Mouse (Mus musculus): Measurements from ENCODE around the gene Foxl1.

GRCm38 (mm10) chr8:121156990-121157491 lies 29.3 kb downstream of the Foxl1 start:
- TF ChIP-seq CTCF (IDR thresholded peaks at IDR 0.05; ENCODE audit: borderline replicate concordance, insufficient read depth, low read depth, low read length), result no peak
- TF ChIP-seq POLR2A (IDR thresholded peaks at IDR 0.05; ENCODE audit: borderline replicate concordance, insufficient read depth, low read length), result no peak

All from cerebellum, adult 2 months (tissue).